Mouse (Mus musculus) embryonic fibroblast, embryonic 13.5 days (primary cell): ENCODE data around the gene Gm21985.

Source experiments
- CTCF ChIP-seq: IDR thresholded peaks from 2 replicates; pipeline ENCODE4 v1.5.1; 2011; ENCODE audit warnings: mild to moderate bottlenecking, control low read depth, low read length, moderate library complexity, borderline replicate concordance; ENCODE audit not compliant: insufficient read depth
- POLR2A ChIP-seq: IDR thresholded peaks from 2 replicates; pipeline ENCODE4 v1.6.1; 2011; ENCODE audit warnings: low read depth, mild to moderate bottlenecking, control low read depth, low read length, moderate library complexity

- no peak for TF ChIP-seq POLR2A
- no peak for TF ChIP-seq CTCF
These were observed 43.5 kb upstream of the Gm21985 start for GRCm38 (mm10) chr2:112222607-112223006.
